ENCODE assay signal across 11 mouse cellular contexts in the genomic region with DNA sequence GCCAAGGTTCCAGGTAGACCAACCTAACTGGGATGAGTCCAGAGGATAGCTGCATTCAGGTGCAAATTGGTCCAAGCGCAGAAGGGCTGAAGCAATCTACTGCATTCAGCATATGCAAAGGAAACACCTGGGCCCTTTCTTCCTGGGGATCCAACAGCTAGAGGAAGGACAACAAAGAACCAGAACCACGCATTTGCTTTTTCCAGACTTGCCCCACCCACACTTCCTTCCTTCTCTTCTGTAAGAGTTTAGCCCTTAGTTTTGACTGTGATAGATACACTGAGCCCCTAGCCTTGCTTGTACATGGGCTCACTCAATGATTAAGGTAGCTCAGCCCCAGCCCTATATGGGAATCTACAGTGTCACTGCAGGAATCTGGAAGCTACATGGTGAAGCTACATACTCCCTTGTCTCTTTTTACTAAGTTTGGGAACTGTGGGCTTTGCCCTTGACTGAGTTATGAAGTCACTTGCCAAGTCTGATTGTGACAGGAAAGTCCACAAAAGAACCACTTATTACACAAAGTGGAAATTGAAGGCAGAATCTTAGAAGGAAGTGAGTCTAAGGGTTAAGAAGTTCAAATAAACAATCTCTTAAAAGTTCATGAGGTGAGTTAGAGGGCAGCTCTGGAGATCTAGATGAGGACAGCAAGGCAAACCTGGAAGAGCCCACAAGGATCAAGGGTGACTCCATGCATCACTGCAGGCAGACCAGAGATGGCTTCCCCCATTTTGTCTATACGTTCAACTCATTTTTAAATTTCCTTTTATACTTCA. TPM values are rescaled to one million over a fixed set of nuclear protein-coding genes. Genes with fewer than 3 reads are reported as not detected.
DNase-seq lines count a peak whose midpoint lies in the region; ATAC-seq and TF ChIP-seq lines count a peak whose summit lies in the region.
"Had no signal": no experiment of that assay in that cellular context is flagged by ENCODE, and none has a peak within 500 bp of the region (broad histone marks: within the 10 kb centered on the region; RNA-seq: fewer than 3 reads in every experiment).

No protein-coding gene starts in this region.

- DNase-seq in adrenal gland, adult (ENCODE audit: inconsistent age in 2 of 2, low spot score in 1 of 2) = peak; percentile 37 to 68
- DNase-seq in adrenal gland, postnatal 25 days = no peak
- DNase-seq in stomach, postnatal 0 days (ENCODE audit: low spot score) = no peak
- DNase-seq in thymus, postnatal 14 days = peak; percentile 44
- no peak for DNase-seq in forebrain, postnatal 0 days
- DNase-seq in cerebellum, adult 11-12 months = no peak

- no peaks in the 10 kb centered on the region for H3K36me3 ChIP-seq in stomach, embryonic 14.5 days (ENCODE audit: control insufficient read depth, insufficient read depth, low read length)
- H3K36me3 ChIP-seq in stomach, postnatal 0 days (ENCODE audit: control insufficient read depth, insufficient read depth, low read length) = no peaks in the 10 kb centered on the region
- no peaks in the 10 kb centered on the region for H3K36me3 ChIP-seq in kidney, embryonic 15.5 days
- no peaks in the 10 kb centered on the region for H3K36me3 ChIP-seq in forebrain, postnatal 0 days (ENCODE audit: insufficient read depth)
- H3K36me3 ChIP-seq: intestine, embryonic 15.5 days; stomach, embryonic 15.5 days had no signal

- 0 out of 2 replicates have a peak overlapping the region, but pooled peaks have one; percentile 8 for H3K27ac ChIP-seq in stomach, embryonic 14.5 days (ENCODE audit: low read length)
- no peak overlapping the region for H3K27ac ChIP-seq in stomach, postnatal 0 days (replicated peaks)
- H3K27ac ChIP-seq in kidney, embryonic 15.5 days = peak overlapping the region; percentile 58
- H3K27ac ChIP-seq in forebrain, postnatal 0 days (ENCODE audit: low read depth, low read length) = no peak overlapping the region
- H3K27ac ChIP-seq: intestine, embryonic 15.5 days; stomach, embryonic 15.5 days had no signal

- no peak for TF ChIP-seq EP300 in stomach, postnatal 0 days (optimal IDR thresholded peaks at IDR 0.05)

- no peak overlapping the region for H3K4me2 ChIP-seq in stomach, embryonic 14.5 days (replicated peaks; ENCODE audit: low read depth, low read length)
- no peak overlapping the region for H3K4me2 ChIP-seq in stomach, postnatal 0 days (replicated peaks; ENCODE audit: low read depth)
- H3K4me2 ChIP-seq in kidney, embryonic 15.5 days = no peak overlapping the region
- H3K4me2 ChIP-seq in forebrain, postnatal 0 days (ENCODE audit: low read depth) = no peak overlapping the region
- H3K4me2 ChIP-seq: intestine, embryonic 15.5 days; stomach, embryonic 15.5 days had no signal

- no peaks in the 10 kb centered on the region for H3K9me3 ChIP-seq in stomach, embryonic 14.5 days (ENCODE audit: control insufficient read depth, low read depth, low read length)
- H3K9me3 ChIP-seq in stomach, postnatal 0 days (ENCODE audit: control insufficient read depth, low read length) = no peaks in the 10 kb centered on the region
- H3K9me3 ChIP-seq in kidney, embryonic 15.5 days (replicated peaks) = no peaks in the 10 kb centered on the region
- H3K9me3 ChIP-seq in forebrain, postnatal 0 days (ENCODE audit: low read length) = no peaks in the 10 kb centered on the region
- H3K9me3 ChIP-seq: intestine, embryonic 15.5 days; stomach, embryonic 15.5 days had no signal

- H3K9ac ChIP-seq in stomach, embryonic 14.5 days (replicated peaks; ENCODE audit: low read depth, low read length) = no peak overlapping the region
- no peak overlapping the region for H3K9ac ChIP-seq in stomach, postnatal 0 days (ENCODE audit: low read length)
- H3K9ac ChIP-seq in kidney, embryonic 15.5 days = no peak overlapping the region
- H3K9ac ChIP-seq in forebrain, postnatal 0 days = no peak overlapping the region
- H3K9ac ChIP-seq: intestine, embryonic 15.5 days; stomach, embryonic 15.5 days had no signal

- ATAC-seq in stomach, embryonic 14.5 days (ENCODE audit: insufficient number of reproducible peaks, insufficient read depth, low FRiP score, low read depth) = no peak
- ATAC-seq in stomach, postnatal 0 days (ENCODE audit: low FRiP score, low TSS enrichment) = no peak
- no peak for ATAC-seq in kidney, embryonic 15.5 days (replicated peaks; ENCODE audit: low FRiP score)
- ATAC-seq in forebrain, postnatal 0 days = no peak
- ATAC-seq: intestine, embryonic 15.5 days; midbrain, embryonic 16.5 days had no signal

- H3K4me1 ChIP-seq in stomach, embryonic 14.5 days (ENCODE audit: control insufficient read depth, insufficient read depth, low read length) = no peaks in the 10 kb centered on the region
- H3K4me1 ChIP-seq in stomach, postnatal 0 days (replicated peaks; ENCODE audit: control insufficient read depth, insufficient read depth) = no peaks in the 10 kb centered on the region
- H3K4me1 ChIP-seq in kidney, embryonic 15.5 days = no peaks in the 10 kb centered on the region
- no peaks in the 10 kb centered on the region for H3K4me1 ChIP-seq in forebrain, postnatal 0 days (ENCODE audit: insufficient read depth)
- H3K4me1 ChIP-seq: intestine, embryonic 15.5 days; stomach, embryonic 15.5 days had no signal

- no peak for TF ChIP-seq CTCF in stomach, postnatal 0 days (IDR thresholded peaks at IDR 0.05; ENCODE audit: low read depth)
- no peak for TF ChIP-seq CTCF in forebrain, postnatal 0 days (IDR thresholded peaks at IDR 0.05; ENCODE audit: low read depth)

- no peak overlapping the region for H3K4me3 ChIP-seq in stomach, embryonic 14.5 days (ENCODE audit: low read depth, low read length)
- H3K4me3 ChIP-seq in stomach, postnatal 0 days (ENCODE audit: low read depth, low read length) = no peak overlapping the region
- H3K4me3 ChIP-seq in kidney, embryonic 15.5 days (replicated peaks) = no peak overlapping the region
- no peak overlapping the region for H3K4me3 ChIP-seq in forebrain, postnatal 0 days (ENCODE audit: low read depth, low read length)
- H3K4me3 ChIP-seq: intestine, embryonic 15.5 days; stomach, embryonic 15.5 days had no signal

- H3K27me3 ChIP-seq in stomach, embryonic 14.5 days (ENCODE audit: control insufficient read depth, insufficient read depth, low read length) = no peaks in the 10 kb centered on the region
- H3K27me3 ChIP-seq in stomach, postnatal 0 days (ENCODE audit: control insufficient read depth, insufficient read depth, low read length) = no peaks in the 10 kb centered on the region
- no peaks in the 10 kb centered on the region for H3K27me3 ChIP-seq in kidney, embryonic 15.5 days
- no peaks in the 10 kb centered on the region for H3K27me3 ChIP-seq in forebrain, postnatal 0 days (ENCODE audit: insufficient read depth, low read length)
- H3K27me3 ChIP-seq: intestine, embryonic 15.5 days; stomach, embryonic 15.5 days had no signal

- 65% methylated on average over 3 of the region's 3 CpGs for WGBS in stomach, embryonic 14.5 days
- whole genome bisulfite sequencing in stomach, postnatal 0 days = 78% methylated on average over 3 of the region's 3 CpGs
- 71% methylated on average over 3 of the region's 3 CpGs for WGBS in kidney, embryonic 15.5 days
- WGBS in forebrain, postnatal 0 days = 85% methylated on average over 3 of the region's 3 CpGs

RNA-seq across cellular contexts. Expression of a gene that starts 59.1 kb away (rescaled TPM):
- 40.1 and 54.1 TPM in 2 replicates for total RNA-seq in adrenal gland, postnatal 25 days (2021)
- 44.9 and 49.5 TPM in 2 replicates for polyA plus RNA-seq in stomach, embryonic 14.5 days (2014; fragmentation: Nextera tagmentation; extraction: Ambion mirVana)
- 84.1 and 87.8 TPM in 2 replicates for polyA plus RNA-seq in stomach, postnatal 0 days (2015; fragmentation: Nextera tagmentation; extraction: Ambion mirVana)
- 34.9 and 39.1 TPM in 2 replicates for polyA plus RNA-seq in kidney, embryonic 15.5 days (2015; fragmentation: Nextera tagmentation; extraction: Ambion mirVana)
- total RNA-seq in forebrain, postnatal 0 days (2014; rRNA removed) = 312 and 318 TPM in 2 replicates
- polyA plus RNA-seq in forebrain, postnatal 0 days (2015; fragmentation: Nextera tagmentation; extraction: Ambion mirVana) = 433 and 445 TPM in 2 replicates

Comparison
In these comparisons a context has a peak if more than half of its experiments do, and no peak if none do; other contexts are left out.
1. DNase-seq: peak in adrenal gland, adult (2 of 2) and thymus, postnatal 14 days (single experiment); none in adrenal gland, postnatal 25 days (single experiment), stomach, postnatal 0 days (single experiment), forebrain, postnatal 0 days (single experiment) and cerebellum, adult 11-12 months (single experiment).
2. H3K27ac ChIP-seq: peak in stomach, embryonic 14.5 days (single experiment) and kidney, embryonic 15.5 days (single experiment); none in stomach, postnatal 0 days (single experiment) and forebrain, postnatal 0 days (single experiment).